Comparison of ENCODE assay signal across 16 mouse cellular contexts in the genomic region with DNA sequence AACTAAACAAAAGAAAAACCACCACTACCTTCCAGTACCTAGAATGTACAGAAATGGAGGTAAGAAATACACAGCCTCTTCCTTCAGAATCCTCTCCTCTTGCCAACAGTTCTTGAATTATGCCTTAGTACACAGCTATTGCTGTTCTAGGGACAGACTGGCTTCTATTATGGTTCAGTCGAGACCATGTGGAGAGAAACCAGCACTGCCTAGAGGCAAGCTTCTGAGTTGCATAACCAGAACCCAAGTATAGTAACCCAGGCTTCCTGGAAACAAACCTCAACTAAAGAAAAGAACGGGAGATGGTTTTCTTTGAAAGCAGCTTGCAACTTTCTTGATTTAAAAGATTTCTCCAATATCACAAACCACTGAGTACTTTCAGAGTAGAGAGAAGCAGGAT.
"Had no signal": no experiment of that assay in that cellular context is flagged by ENCODE, and none has a peak within 500 bp of the region (broad histone marks: within the 10 kb centered on the region; RNA-seq: fewer than 3 reads in every experiment).

No protein-coding gene starts in this region.

- H3K36me3 ChIP-seq: kidney, embryonic 15.5 days; limb, embryonic 12.5 days; liver, embryonic 13.5 days; midbrain, embryonic 15.5 days; neural tube, embryonic 12.5 days; stomach, embryonic 15.5 days had no signal

- H3K4me2 ChIP-seq: kidney, embryonic 15.5 days; limb, embryonic 12.5 days; liver, embryonic 13.5 days; midbrain, embryonic 11.5 days; midbrain, embryonic 15.5 days; neural tube, embryonic 12.5 days; stomach, embryonic 15.5 days had no signal

- H3K27me3 ChIP-seq: kidney, embryonic 15.5 days; limb, embryonic 12.5 days; liver, embryonic 13.5 days; megakaryocyte, embryonic 14.5 days; midbrain, embryonic 15.5 days; neural tube, embryonic 12.5 days; stomach, embryonic 15.5 days had no signal

- DNase-seq: kidney, adult 2 months; kidney, postnatal 14 days; liver; liver, embryonic 13.5 days; liver, postnatal 0 days; lung, postnatal 10 days; thymus, postnatal 4 days had no signal

- H3K4me1 ChIP-seq: kidney, embryonic 15.5 days; limb, embryonic 12.5 days; liver, embryonic 13.5 days; megakaryocyte, embryonic 14.5 days; midbrain, embryonic 15.5 days; neural tube, embryonic 12.5 days; stomach, embryonic 15.5 days had no signal

- H3K9ac ChIP-seq: kidney, embryonic 15.5 days; limb, embryonic 12.5 days; liver, embryonic 13.5 days; liver, postnatal 0 days; midbrain, embryonic 15.5 days; neural tube, embryonic 12.5 days; stomach, embryonic 15.5 days had no signal

- H3K27ac ChIP-seq: kidney, embryonic 15.5 days; limb, embryonic 12.5 days; liver, embryonic 13.5 days; macrophage; midbrain, embryonic 15.5 days; neural tube, embryonic 12.5 days; stomach, embryonic 15.5 days had no signal

- H3K9me3 ChIP-seq: kidney, embryonic 15.5 days; limb, embryonic 12.5 days; liver, embryonic 13.5 days; megakaryocyte, embryonic 14.5 days; midbrain, embryonic 15.5 days; neural tube, embryonic 12.5 days; stomach, embryonic 15.5 days had no signal

- H3K4me3 ChIP-seq: kidney, embryonic 15.5 days; limb, embryonic 12.5 days; liver, embryonic 13.5 days; megakaryocyte, embryonic 14.5 days; midbrain, embryonic 15.5 days; neural tube, embryonic 12.5 days; stomach, embryonic 15.5 days had no signal

- ATAC-seq: intestine, embryonic 16.5 days; liver, postnatal 0 days; midbrain, embryonic 15.5 days had no signal
